Mouse (Mus musculus) urinary bladder, postnatal 10 days (tissue): ENCODE data around the gene Camta1.

ENCODE experiments used
- DNase-seq: peaks from one replicate; pipeline ENCODE4 v3.0.0; 2022; ENCODE audit warnings: low spot score

Gene Camta1

DNA sequence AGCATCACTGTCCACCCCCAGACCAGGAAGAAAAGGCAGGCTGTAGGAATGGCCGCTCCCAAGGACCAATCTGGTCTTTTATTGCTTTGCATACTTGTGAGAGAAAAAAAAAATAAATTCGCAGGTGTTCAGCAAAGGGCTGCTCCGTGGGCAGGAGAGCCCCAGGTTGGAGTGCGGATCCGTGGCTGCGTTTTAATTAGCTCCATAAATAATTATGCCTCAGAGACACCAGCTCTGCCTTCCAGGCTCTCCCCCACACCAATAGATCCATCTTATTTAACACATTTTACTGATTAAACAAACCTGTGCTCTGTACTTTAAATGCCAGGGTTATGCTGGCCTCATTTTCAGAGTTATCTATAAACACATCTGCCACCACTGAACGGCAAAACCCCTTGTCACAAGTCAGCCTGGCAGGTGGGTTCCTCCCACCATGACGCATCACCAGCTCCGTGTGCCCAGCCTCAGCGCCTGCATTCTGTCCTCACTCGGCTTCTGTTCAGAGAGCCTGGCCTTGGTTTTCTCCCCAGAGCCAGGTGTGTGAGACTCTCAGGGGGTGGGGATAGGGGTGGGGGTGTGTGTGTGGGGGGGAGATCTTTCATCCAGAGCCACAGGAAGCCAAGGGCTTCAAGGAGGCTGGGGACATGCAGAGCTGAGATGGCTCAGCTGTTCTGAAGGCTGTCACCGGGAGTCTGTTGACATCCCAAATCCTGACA lies 475.5 kb downstream of the Camta1 start:
- no peak for DNase-seq

- no peak for DNase-seq
Measured at GRCm38 (mm10) chr4:151377731-151378130, 483.9 kb downstream of the Camta1 start.

GRCm38 (mm10) chr4:151376234-151376633 lies 485.4 kb downstream of the Camta1 start:
- DNase-seq, result no peak

- no peak for DNase-seq
Measured at GRCm38 (mm10) chr4:151372855-151373566, 488.7 kb downstream of the Camta1 start.

DNA sequence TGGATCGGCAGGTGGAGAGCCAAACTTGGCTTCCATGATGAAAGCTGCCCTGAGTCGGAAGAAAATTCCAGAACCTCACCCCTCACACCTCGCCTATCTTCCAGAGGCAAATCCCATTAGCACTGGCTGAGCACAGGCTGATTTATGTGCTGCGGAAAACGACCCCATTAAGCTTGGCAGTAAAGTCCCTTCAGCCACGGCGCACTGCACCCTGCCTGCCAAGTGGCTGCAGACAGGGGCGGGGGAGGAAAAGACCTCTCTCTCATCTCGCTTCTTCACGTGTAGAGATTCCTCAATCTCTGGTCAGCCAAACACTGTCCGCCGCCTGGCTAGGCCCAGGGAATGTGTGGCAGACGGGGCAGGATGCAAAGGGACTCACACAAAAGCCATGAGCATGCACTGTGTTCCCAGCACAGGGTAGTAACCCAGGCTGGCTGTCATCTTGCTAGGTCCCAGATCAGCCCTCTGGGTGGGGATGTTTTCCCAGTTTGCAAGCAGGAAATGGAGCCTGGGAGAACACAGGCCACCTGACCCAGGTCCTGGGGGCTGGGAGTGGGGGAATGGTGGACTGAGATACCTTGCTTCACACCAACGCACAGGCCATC lies 494.6 kb downstream of the Camta1 start:
- no peak for DNase-seq

- DNase-seq, result no peak
Measured at GRCm38 (mm10) chr4:151360976-151361673, 500.6 kb downstream of the Camta1 start.

DNA sequence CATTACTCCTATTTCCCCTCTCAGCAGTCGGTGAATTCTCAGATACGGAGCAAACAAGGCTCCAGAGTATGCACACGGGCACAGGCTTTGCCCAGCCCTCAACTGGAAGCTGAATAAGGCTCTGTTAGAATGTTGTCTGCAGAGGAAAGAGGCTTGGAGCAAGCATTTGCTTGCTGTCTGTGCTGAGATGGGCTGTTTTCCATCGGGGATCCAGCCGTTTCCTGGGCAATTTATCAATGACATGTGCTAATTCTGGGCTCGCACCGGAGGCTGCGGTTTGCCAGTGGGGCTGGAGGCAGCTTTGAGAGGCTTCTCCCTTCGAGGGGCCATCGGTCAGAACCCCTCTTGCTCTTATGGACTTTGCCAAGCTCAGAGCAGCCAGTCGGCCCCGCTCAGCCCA lies 506.2 kb downstream of the Camta1 start:
- no peak for DNase-seq

- no peak for DNase-seq
Measured at GRCm38 (mm10) chr4:151352791-151353190, 508.9 kb downstream of the Camta1 start.

DNA sequence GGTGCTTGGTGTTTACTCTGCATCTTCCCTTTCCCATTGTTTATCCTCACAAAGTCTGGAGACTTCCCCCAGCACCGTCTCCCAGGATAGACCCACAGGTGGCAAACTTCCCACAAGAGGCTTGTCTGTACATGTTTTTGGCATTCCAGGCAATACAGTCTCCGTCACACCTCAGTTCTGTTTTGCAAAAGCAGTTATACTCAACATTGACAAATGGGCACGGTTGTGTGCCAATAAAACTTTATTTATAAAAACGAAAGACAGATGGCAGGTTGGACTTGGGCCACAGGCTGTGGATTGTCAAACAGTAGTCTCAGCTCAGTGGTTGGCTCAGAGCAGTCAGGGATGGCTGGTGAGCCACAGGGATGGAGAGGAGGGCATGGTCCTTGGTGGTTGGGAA lies 509.4 kb downstream of the Camta1 start:
- no peak for DNase-seq

DNA sequence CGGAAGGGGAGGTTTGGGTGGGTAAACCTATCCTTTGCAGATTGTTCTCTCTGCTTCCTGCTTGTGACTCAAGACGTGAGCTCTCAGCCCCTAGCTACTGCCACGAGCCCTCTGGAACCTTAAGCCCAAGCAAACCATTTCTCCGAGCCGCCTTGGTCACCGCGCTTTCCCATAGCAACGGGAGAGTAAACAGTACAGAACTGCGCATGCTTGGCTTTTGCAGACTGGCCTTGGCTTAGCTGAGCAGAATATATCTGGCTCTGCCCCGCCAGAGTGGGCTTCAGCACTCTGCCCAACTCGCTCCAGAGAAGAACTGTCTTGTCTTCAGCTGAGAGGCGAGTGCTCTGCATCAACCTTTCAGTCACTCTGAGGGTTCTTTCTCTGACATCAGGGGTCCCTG lies 509.9 kb downstream of the Camta1 start:
- DNase-seq, result no peak

DNA sequence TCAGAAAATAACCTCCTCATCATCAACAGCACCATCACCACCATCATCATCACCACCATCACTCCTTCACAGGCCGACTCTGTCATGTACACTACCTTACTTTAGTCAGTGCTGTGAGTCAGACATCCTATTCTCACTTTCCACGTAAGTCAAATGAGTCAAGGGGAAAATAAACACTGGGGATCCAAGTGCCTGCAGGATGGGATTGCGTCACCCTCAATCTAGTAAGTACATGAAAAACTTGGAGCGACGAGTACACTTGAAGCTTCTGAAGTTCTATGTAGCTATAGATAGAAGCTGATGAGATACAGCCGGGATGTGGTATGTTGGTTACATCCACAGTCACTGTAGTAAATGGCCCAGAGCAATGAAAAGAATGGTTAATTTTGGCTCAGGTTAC lies 514.1 kb downstream of the Camta1 start:
- DNase-seq, result no peak

DNA sequence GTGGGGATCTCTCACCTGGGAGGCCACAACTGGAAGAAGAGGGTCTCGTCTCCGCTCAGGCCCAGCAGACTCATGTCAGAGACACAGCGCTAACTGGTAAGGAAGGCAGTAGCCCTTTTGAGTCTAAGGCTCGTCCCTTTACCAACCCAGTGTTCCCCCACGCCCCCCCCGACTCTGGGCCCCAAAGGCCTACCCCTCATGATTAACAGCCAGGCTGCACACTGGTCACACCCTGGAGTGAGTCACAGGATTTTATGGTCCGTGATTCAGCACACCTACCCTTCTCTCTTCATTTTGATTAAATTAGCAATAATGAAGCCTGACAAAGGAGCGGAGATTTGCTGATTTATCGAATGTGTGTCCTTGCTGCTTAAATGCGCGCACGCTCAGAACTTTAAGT lies 515.0 kb downstream of the Camta1 start:
- no peak for DNase-seq

GRCm38 (mm10) chr4:151344811-151345210 lies 516.9 kb downstream of the Camta1 start:
- DNase-seq, result no peak

DNA sequence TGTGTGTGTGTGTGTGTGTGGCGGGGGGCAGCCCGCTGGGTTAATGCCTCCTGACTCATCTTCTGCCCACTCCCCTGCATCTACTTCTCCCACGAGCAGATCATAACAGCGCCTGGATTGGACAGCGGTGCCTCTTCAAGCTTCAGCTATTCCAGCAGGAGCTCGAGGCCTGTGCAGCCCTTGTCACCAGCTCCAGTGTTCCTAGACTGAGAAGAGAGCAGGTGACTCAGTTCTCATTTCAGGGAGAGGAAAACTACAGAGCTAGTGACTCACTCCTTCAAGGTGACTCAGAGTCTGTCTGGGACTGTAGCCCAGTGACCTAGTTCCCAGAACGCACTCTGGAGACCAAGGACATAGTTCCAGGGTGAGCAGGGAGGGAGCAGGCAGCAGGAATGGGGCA lies 522.3 kb downstream of the Camta1 start:
- DNase-seq, result no peak

GRCm38 (mm10) chr4:151338931-151339330 lies 522.7 kb downstream of the Camta1 start:
- DNase-seq, result no peak

DNA sequence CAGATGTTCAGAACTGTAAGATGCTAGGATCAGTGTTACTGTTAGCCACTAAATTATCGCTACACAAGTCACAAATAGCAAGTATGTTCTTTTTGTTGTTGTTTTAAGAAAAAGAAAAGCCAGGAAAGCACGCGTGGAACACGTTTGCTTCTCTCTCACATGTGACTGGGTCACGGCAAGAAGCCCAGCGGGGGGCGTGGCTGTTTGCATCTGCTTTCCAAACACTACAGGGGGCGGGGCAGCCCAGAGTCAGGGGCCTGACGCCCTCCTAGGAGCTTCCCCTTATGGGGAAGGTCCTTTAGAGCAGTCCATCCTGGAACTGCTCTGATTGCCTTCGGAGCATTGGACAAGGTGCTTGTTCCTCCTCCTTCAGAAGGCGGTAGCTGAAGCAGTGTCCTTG lies 524.1 kb downstream of the Camta1 start:
- DNase-seq, result no peak

- DNase-seq, result no peak
Measured at GRCm38 (mm10) chr4:151336413-151336812, 525.3 kb downstream of the Camta1 start.

GRCm38 (mm10) chr4:151334951-151335742 lies 526.5 kb downstream of the Camta1 start:
- no peak for DNase-seq

DNA sequence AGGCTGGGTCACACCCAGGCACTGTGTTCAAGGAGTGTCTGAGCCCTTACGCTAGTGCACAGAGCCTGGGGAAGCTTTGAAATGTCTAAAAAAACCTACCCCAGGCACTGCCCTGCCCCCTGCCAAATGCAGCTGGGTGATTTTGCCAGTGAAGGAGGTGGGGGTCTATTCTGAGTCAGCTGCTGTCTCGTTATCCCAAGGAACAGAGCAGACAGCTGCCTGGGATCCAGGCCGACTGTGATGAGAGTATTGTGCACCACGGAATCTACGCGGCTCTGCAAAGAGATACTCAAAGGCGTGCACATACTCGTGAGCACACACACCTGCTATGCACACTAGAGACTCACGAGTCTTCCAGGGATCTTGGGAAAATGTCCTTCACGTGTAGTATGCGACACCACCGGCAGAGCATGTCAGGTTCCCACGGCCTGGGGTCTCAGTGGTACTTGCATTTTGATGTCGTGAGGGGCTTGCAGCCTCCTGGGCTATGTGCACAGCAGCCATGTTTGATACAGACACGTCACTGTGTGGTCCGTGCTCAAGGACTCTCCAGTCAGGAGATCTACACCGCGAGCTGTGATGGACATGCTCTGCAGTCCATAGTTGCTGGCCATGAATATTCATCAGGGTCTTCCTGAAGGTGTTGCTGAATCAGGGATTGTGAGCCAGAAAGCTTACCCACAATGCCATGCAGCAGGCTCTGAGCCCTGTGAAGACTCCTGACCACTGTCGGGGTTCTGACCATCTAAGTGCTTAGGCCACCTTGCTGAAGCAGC lies 529.4 kb downstream of the Camta1 start:
- DNase-seq, result no peak

DNA sequence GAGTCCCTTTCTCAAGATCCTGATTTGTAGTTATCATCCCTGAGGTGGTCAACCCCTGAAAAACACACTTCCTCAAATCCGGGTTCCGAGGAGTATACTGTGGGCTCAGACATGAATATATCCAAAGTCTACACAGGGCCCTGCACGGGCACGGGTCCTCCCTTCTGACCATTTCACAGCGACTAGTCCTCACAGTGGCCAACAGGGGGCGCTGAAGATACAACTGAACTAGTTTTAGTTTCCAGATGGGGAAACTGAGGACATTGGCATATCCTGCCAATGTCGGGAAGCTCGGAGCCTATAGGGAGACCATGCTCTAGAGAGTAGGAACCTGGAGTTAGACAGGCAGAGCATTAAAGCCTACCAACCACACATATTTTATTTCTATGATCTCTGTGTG lies 530.7 kb downstream of the Camta1 start:
- DNase-seq, result no peak

DNA sequence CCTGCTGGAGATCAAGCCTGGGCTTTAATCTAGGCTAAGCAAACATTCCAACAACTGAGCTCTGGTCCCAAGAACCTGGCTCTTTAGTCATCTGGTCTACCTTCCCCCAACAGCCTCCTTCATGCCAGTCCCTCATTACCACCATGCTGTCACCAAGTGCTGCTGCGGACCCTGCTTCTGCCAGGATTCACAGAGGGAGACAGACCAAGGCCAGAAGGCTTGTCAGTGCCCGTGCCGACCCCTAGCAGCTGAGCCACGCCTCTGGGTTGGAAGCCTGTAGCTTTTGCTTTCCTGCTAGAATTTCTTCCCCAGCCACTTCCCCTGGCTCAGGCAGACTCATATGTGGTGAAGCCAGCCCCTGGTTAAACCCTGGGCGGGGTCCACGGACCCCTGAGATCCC lies 533.6 kb downstream of the Camta1 start:
- no peak for DNase-seq
